Mouse (Mus musculus) neural tube, embryonic 10.5 days (tissue): ENCODE data around the gene Lrrc19.
A peak's percentile ranks its signal among the peaks of the same experiment; 100 is the strongest.
"Not testable (repeated sequence)": the region's sequence is repeated elsewhere in the genome, so short reads cannot be mapped to it uniquely, and the experiment has no call there.

Source experiments
- DNase-seq: peaks from one replicate; pipeline ENCODE4 v3.0.0-alpha.2; 2017; ENCODE audit warnings: low spot score; ENCODE audit errors: extremely low spot score

Lrrc19 gene

DNA sequence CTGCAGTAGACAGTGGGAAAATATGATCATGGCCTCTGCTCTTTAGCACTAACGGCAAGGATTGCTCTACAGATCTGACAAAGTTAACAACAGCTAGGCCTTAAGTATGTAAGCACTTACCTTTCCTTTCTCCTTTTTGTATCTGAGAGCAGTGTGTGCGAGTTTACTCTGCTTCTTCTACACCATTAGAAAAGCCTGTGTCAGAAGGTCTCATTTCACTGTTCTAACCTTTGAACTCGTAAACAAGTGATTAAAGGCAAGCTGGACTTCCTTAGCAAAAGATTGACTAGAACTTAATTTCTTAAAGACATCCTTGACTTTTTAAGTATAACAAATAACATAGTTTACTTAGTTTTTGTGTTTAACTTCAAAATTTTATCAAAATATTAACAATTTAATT, at the start of gene Lrrc19:
Gene Lrrc19 (minus strand): TSS at position 225 of the 400 bp plus-strand sequence.
- DNase-seq: no peak

DNA sequence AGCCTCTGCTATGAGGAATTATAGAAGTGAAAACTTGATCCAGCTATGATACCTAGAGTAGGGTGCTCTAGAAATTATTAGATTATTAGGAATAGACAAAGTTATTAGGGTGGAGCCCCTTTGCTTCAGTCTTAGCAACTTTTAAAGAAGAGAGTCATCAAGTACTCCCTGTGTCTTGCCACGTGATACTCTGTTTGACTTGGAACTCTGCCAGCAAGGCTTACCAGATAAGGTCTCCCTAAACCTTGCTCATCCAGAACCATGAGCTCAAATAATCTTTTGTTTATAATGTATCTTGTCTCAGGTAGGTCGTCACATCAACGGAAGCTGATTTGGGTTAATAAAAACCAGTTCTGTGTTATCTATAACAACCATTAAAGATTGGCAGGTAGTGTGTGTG, 46.4 kb upstream of the Lrrc19 start:
- no peak for DNase-seq

DNA sequence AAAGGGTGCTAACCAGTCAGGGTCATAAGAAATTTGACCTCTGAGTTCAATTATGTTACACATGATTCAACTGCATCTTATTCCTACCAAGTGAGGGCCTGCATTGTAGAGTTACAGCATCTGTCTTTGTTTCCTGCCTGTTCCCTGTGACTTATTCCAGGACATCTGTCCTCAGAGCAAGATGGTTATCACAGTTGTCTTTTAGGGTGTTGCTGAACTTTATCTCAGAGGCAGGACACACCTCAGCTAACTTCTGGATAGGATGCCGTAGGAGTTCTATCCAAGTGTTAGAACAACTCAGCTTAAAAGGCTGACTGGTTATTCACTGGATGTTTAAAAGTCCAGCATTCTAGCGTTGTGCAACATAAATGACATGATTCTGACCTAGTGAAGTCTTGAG, 42.2 kb upstream of the Lrrc19 start:
- DNase-seq: no peak

GRCm38 (mm10) chr4:94691078-94691477, 41.1 kb upstream of the Lrrc19 start:
- no peak for DNase-seq

DNA sequence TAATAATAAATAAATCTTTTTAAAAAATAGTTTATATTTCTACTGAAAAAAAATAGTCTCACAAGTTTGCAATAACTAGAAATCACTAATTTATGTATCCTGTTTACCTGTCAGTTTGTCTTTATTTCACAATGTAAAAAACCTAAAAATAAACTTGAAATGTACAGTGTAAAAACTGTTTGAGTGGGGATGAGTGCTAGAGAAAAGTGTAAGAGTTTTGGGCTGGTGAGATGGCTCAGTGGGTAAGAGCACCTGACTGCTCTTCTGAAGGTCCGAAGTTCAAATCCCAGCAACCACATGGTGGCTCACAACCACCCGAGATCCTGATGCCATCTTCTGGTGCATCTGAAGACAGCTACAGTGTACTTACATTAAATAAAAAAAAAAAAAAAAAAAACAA, 39.9 kb upstream of the Lrrc19 start:
- DNase-seq: not testable (repeated sequence)

DNA sequence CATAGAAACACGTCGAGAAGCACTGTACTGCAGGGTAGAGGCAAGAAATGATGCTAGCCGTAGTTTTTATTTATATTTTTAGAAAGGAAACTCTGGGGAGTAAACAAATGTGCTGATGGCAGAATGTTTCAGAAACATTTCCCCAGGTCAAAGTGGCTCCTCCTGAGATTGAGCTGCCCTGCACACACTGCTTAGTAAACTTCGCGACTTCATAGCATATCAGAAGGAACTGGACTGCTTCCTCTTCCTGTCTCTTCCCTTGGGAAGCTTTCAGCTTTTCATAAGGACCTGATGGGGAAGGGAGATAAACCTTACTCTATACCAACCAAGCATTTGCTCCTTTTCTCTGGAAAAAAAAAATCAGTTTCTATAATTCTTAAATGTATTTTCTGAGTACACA, 33.4 kb upstream of the Lrrc19 start:
- no peak for DNase-seq

- DNase-seq: no peak
Measured at GRCm38 (mm10) chr4:94682029-94682428, 32.1 kb upstream of the Lrrc19 start.

DNA sequence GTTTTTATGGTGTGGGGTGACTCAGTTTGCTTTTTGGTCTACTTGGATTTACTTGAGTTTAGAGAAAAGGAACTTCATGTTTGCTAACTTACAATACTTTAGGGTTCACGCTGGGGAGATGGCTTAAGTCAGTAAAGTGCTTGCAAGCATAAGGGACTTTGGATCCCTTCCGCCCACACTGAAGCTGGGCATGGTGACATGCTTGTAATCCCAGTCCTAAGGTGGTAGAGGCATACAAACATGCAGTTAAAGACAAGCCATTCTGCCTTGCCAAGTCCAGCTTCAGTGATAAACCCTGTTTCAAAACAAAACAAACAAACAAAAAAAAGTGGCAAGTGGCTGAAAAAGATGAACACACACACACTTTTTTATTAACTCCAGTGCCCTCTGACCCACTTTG, 31.2 kb upstream of the Lrrc19 start:
- DNase-seq: no peak

- no peak for DNase-seq
Measured at GRCm38 (mm10) chr4:94680662-94681061, 30.7 kb upstream of the Lrrc19 start.

DNA sequence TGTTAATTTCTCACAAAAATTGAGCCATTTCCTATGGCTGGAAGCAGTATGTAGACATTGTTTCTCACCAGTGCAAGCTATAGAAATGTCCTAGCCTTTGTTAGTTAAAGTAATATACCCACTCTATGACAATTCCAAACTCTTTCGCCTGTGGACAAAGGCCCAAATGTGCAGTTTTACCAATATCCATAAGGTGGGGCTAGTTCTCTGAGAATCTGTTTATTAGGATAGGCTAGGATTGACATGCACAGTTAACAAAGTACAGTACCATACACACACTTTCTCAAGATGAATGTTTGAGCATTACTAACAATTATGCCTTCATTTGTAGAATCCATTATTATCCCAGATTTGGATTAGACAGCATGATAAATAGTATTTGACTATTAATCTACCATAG, 19.8 kb upstream of the Lrrc19 start:
- DNase-seq: no peak

GRCm38 (mm10) chr4:94650426-94651175, 657 bp upstream of the Lrrc19 start:
- not testable (repeated sequence) for DNase-seq

DNA sequence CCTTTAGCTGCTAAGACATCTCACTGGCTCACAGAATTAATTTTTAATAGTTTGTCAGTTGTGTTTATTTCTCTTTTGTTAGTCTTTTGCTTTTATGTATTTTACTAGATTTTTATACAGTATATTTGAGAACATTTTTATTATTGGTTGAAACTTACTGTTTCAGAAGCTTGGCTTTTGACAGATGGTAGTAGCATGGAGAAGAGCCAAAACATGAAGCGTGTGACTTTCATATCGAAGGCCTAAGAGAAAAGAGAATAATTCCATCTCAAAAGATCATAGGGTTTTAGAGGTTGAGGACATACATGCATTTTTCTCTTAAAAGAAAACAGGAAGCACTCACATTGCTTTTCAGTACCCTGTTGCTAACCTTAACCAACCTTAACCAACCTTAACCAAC, 6.8 kb downstream of the Lrrc19 start:
- DNase-seq: no peak

GRCm38 (mm10) chr4:94620077-94620476, 29.9 kb downstream of the Lrrc19 start:
- DNase-seq: no peak

GRCm38 (mm10) chr4:94614627-94615006, 35.3 kb downstream of the Lrrc19 start:
- DNase-seq: no peak

- peak; percentile 96 for DNase-seq
Measured at GRCm38 (mm10) chr4:94613972-94614626, 35.8 kb downstream of the Lrrc19 start, which contains the start of gene Ift74. Gene Ift74, plus strand, starts transcription at chr4:94614491.

DNA sequence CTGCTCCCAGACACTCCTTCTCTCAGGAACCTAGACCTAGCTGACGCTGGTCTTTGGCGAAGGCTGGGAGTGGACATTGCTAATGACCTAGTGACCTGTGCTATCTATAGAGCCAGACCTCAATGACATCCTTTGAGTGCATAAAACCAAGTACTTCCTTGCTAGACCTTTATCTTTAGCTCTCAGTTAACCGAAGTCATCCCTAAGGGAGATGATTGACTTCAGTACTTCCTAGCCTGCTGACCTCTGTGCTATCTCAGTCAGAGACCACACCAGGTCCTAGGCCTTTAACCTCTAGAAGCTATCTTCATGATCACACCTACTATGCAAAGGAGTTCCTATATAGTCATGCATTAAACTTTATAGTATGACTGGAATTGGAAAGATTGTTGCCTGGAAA, 39.6 kb downstream of the Lrrc19 start:
- DNase-seq: no peak

- DNase-seq: no peak
Measured at GRCm38 (mm10) chr4:94605591-94605990, 44.4 kb downstream of the Lrrc19 start.

DNA sequence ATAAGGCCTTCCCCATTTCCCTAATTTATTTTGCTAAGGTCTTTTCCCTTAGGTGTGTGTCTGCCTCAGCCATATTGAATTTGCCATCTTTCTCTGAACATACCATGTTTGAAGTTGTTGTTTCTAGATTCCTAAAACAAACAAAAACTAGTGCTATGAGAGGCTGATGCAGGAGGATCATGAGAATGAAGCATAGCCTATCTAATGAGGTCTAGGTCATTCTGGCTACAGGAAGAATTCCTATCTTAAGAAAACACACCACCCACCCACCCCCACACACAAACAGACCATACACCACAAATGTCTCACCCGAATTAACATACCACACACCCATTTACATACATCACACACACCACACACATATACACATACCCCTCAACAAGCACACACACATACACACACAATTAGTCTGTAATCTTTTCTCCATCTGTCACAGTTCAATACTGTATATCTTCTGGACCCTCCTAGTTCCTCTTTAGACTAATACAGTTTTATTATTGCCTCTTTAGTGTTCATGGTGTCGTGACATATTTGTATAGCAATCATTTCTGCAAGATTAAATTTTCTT, 45.4 kb downstream of the Lrrc19 start:
- DNase-seq: no peak

DNA sequence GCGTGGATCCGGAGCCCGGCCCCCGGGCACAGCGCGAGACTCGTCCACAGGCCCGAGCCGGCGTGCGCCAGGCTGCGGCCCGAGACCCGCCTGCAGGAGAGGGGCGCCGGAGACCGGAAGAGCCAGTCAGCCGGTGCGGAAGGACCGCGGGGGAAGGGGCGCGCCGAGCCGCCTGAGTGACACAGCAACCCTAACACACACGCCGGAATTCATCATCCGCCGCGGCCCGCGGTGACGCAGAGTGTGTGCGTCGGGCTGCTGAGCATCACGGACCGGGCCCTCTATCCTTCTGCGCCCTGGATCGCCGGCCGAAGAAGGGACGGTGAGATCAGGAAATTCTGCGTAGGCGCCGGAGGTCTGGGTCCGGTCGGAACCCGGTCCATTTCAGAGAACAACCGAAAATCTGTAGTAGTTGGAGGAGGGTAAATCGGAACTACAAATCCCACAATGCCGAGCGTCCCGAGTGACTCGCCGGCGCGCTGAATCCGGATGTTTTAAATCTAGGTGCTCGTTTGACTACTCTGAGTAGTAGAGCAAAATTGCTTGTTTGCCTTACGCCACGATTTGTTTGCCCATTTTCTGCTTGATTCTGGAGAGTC, 46.8 kb downstream of the Lrrc19 start, which contains the start of gene Plaa:
Gene Plaa (minus strand): TSS at position 214 of the 599 bp plus-strand sequence.
- peak; percentile 95 for DNase-seq

GRCm38 (mm10) chr4:94602496-94603030, 47.4 kb downstream of the Lrrc19 start:
- no peak for DNase-seq

DNA sequence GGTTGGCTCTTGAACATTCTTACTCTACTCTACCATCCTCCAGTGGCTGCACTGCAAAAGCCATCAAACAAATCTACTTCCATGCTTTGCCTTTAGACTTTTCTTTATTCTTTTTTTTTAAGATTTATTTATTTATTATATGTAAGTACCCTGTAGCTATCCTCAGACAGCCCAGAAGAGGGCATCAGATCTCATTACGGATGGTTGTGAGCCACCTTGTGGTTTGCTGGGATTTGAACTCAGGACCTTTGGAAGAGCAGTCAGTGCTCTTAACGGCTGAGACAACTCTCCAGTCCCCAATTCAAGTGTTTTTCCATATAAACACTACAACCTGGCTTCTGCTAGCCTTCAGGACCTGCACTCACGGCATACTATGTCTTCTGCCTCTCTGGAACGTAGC, 48.5 kb downstream of the Lrrc19 start:
- no peak for DNase-seq

GRCm38 (mm10) chr4:94592709-94593108, 57.2 kb downstream of the Lrrc19 start:
- DNase-seq: no peak
